Mouse (Mus musculus) hindbrain, embryonic 15.5 days (tissue): Measurements from ENCODE around the gene Vmn2r95. TPM values are rescaled to one million over a fixed set of nuclear protein-coding genes. Genes with fewer than 3 reads are reported as not detected.
"Not testable (repeated sequence)": the region's sequence is repeated elsewhere in the genome, so short reads cannot be mapped to it uniquely, and the experiment has no call there.

ENCODE experiments used
- ATAC-seq: fragments of 200-750 bp; cut with Nextera tagmentation; 2 replicates; pipeline ENCODE4 v1.8.0; 2017; ENCODE audit warnings: low read depth, moderate number of reproducible peaks, moderate TSS enrichment; ENCODE audit not compliant: low FRiP score
- H3K27ac ChIP-seq: fragments of 300-500 bp; sonication (generic); replicated peaks from 2 replicates; pipeline ENCODE4 v1.5.1; 2015; ENCODE audit warnings: mild to moderate bottlenecking, inconsistent platforms
- H3K27me3 ChIP-seq: fragments of 300-500 bp; sonication (generic); 2 replicates; pipeline ENCODE4 v1.6.1; 2015; ENCODE audit warnings: control low read depth, inconsistent platforms
- H3K36me3 ChIP-seq: fragments of 300-500 bp; sonication (generic); 2 replicates; pipeline ENCODE4 v1.6.1; 2015; ENCODE audit warnings: control low read depth, inconsistent platforms
- H3K4me1 ChIP-seq: fragments of 300-500 bp; sonication (generic); replicated peaks from 2 replicates; pipeline ENCODE4 v1.6.1; 2015; ENCODE audit warnings: control low read depth, inconsistent platforms
- H3K4me2 ChIP-seq: fragments of 300-500 bp; sonication (generic); 2 replicates; pipeline ENCODE4 v1.6.1; 2015; ENCODE audit warnings: moderate library complexity, mild to moderate bottlenecking, inconsistent platforms
- H3K4me3 ChIP-seq: fragments of 300-500 bp; sonication (generic); 2 replicates; pipeline ENCODE4 v1.5.1; 2015; ENCODE audit warnings: mild to moderate bottlenecking, inconsistent platforms
- H3K9ac ChIP-seq: fragments of 300-500 bp; sonication (generic); 2 replicates; pipeline ENCODE4 v1.6.1; 2015; ENCODE audit warnings: inconsistent platforms
- H3K9me3 ChIP-seq: fragments of 300-500 bp; sonication (generic); 2 replicates; pipeline ENCODE4 v1.6.1; 2016; ENCODE audit warnings: control low read depth, inconsistent platforms
- WGBS: fragments of 180-500 bp; shearing (Covaris S2); methylation state at CpG from one replicate; pipeline ENCODE4 v1.1.7; 2015; 5-methylcytosine and 5-hydroxymethylcytosine counted together
- polyA plus RNA-seq: library from polyadenylated mRNA; unstranded; fragments of >200 nt; fragmentation: Nextera tagmentation; extraction: Ambion mirVana; gene quantifications from 2 replicates; pipeline ENCODE4 v1.2.1, GENCODE M21; 2015

Vmn2r95 gene
- polyA plus RNA-seq, result not detected in 2 replicates

- WGBS, result 39% methylated on average over 1 of the region's 1 CpGs
- Histone ChIP-seq H3K4me1 (no peaks in the 10 kb centered on the region), H3K4me3 (no peak within 1 kb of the TSS), H3K9ac (no peak within 1 kb of the TSS), H3K27me3 (no peaks in the 10 kb centered on the region), H3K36me3 (no peaks in the 10 kb centered on the region), H3K9me3 (0 out of 2 replicates have a peak, but pooled peaks cover 5% of the 10 kb centered on the region), H3K27ac (no peak within 1 kb of the TSS), H3K4me2 (no peak within 1 kb of the TSS)
- no peak for ATAC-seq
Measured at GRCm38 (mm10) chr17:18423778-18424177, at the start of gene Vmn2r95. Gene Vmn2r95, plus strand, starts transcription at chr17:18424078.

- H3K27me3 ChIP-seq, result no peaks in the 10 kb centered on the region
- ATAC-seq, result no peak
Measured at GRCm38 (mm10) chr17:18455619-18456140, 31.8 kb downstream of the Vmn2r95 start.

GRCm38 (mm10) chr17:18458126-18458634 is 34.3 kb downstream of the Vmn2r95 start:
- H3K9ac ChIP-seq, ATAC-seq, H3K4me1 ChIP-seq, H3K27me3 ChIP-seq, H3K9me3 ChIP-seq, H3K27ac ChIP-seq, H3K36me3 ChIP-seq, H3K4me3 ChIP-seq, H3K4me2 ChIP-seq: not testable (repeated sequence)
- 87% methylated on average over 3 of the region's 3 CpGs for WGBS

More at GRCm38 (mm10) chr17:18455619-18456140, 31.8 kb downstream of the Vmn2r95 start:
- H3K4me2 ChIP-seq, result no peak overlapping the region
- peaks cover 5% of the 10 kb centered on the region; the same call in 1 of the 2 replicates for H3K9me3 ChIP-seq
- H3K4me3 ChIP-seq, result no peak overlapping the region
- H3K4me1 ChIP-seq, result no peaks in the 10 kb centered on the region
- no peaks in the 10 kb centered on the region for H3K36me3 ChIP-seq
- 83% methylated on average over 3 of the region's 3 CpGs for WGBS
- no peak overlapping the region for H3K27ac ChIP-seq
- no peak overlapping the region for H3K9ac ChIP-seq

- H3K9ac ChIP-seq, result no peak overlapping the region
- no peaks in the 10 kb centered on the region for H3K4me1 ChIP-seq
- no peaks in the 10 kb centered on the region for H3K36me3 ChIP-seq
- no peak overlapping the region for H3K27ac ChIP-seq
- no peak overlapping the region for H3K4me2 ChIP-seq
- 0 out of 2 replicates have a peak, but pooled peaks cover 12% of the 10 kb centered on the region for H3K9me3 ChIP-seq
- H3K27me3 ChIP-seq, result no peaks in the 10 kb centered on the region
- H3K4me3 ChIP-seq, result no peak overlapping the region
- no peak for ATAC-seq
Measured at GRCm38 (mm10) chr17:18462695-18463094, 38.8 kb downstream of the Vmn2r95 start.

DNA sequence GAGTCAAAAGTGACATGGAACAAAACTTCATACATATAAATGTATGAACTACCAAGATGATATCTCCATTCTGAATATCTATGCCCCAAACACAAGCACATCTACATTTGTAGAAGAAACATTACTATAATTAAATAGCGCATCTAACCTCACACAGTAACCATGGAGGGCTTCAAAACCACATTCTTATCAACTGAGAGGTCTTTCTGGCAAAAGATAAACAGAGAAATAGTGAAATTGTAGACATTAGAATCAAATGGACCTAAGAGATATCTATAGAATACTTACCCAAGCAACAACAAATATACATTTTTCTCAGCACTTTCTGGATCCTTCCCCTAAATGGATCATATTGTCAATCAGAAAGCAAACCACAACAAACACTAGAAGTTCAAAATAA is 56.0 kb downstream of the Vmn2r95 start:
- WGBS, result 69% methylated on average over 1 of the region's 1 CpGs
- Histone ChIP-seq H3K27me3 (no peaks in the 10 kb centered on the region), H3K4me2 (no peak overlapping the region), H3K9me3 (peaks cover 15% of the 10 kb centered on the region), H3K9ac (no peak overlapping the region), H3K4me3 (no peak overlapping the region), H3K4me1 (no peaks in the 10 kb centered on the region), H3K27ac (no peak overlapping the region), H3K36me3 (no peaks in the 10 kb centered on the region)
- no peak for ATAC-seq

Other genes with a start within 250 kb of the Vmn2r95 start
- gene Vmn2r94, start 146.3 kb upstream of the Vmn2r95 start, polyA plus RNA-seq, result not detected in 2 replicates
- gene Vmn2r93, start 126.0 kb upstream of the Vmn2r95 start, polyA plus RNA-seq, result not detected in 2 replicates
- gene Vmn2r96, start 149.1 kb downstream of the Vmn2r95 start, polyA plus RNA-seq, result not detected in 2 replicates